Mouse (Mus musculus) mature B cell (primary cell): ENCODE data around the gene Pde6b.

ENCODE experiments used
- in situ Hi-C: fragments of 300-500 bp; cut with MboI; formaldehyde crosslinking; loops from 2 replicates; pipeline ENCODE4 v1.14.3; 2019

Pde6b gene

GRCm38 (mm10) chr5:108388201-108388600 lies at the start of gene Pde6b:
Gene Pde6b, plus strand, starts transcription at chr5:108388391.
- in situ Hi-C loops = no loop called here

- in situ Hi-C loops = no loop called here
These were observed 44.5 kb upstream of the Pde6b start for GRCm38 (mm10) chr5:108343680-108344170.

- in situ Hi-C loops = no loop called here
These were observed 42.7 kb upstream of the Pde6b start for GRCm38 (mm10) chr5:108345313-108346071.

- in situ Hi-C loops = no loop called here
These were observed 40.3 kb upstream of the Pde6b start for GRCm38 (mm10) chr5:108347843-108348242.

- in situ Hi-C loops = no loop called here
These were observed 38.6 kb upstream of the Pde6b start for GRCm38 (mm10) chr5:108349511-108350148.

- in situ Hi-C loops = no loop called here
These were observed 34.1 kb upstream of the Pde6b start for GRCm38 (mm10) chr5:108354056-108354455.

- in situ Hi-C loops = no loop called here
These were observed 30.3 kb upstream of the Pde6b start for GRCm38 (mm10) chr5:108357862-108358261.

GRCm38 (mm10) chr5:108359491-108359890 lies 28.7 kb upstream of the Pde6b start:
- in situ Hi-C loops = no loop called here

- in situ Hi-C loops = no loop called here
These were observed 28.0 kb upstream of the Pde6b start for GRCm38 (mm10) chr5:108360211-108360610.

- in situ Hi-C loops = no loop called here
These were observed 25.9 kb upstream of the Pde6b start for GRCm38 (mm10) chr5:108362330-108362729.

GRCm38 (mm10) chr5:108366328-108366983 lies 21.7 kb upstream of the Pde6b start:
- in situ Hi-C loops = no loop called here

GRCm38 (mm10) chr5:108366984-108367841 lies 21.0 kb upstream of the Pde6b start:
- in situ Hi-C loops = no loop called here

- in situ Hi-C loops = no loop called here
These were observed 20.3 kb upstream of the Pde6b start, which contains the start of gene Gm42517 for GRCm38 (mm10) chr5:108367871-108368332. Gene Gm42517, minus strand, starts transcription at chr5:108367922.

- in situ Hi-C loops = no loop called here
These were observed 19.7 kb upstream of the Pde6b start for GRCm38 (mm10) chr5:108368446-108368845.

GRCm38 (mm10) chr5:108368851-108369621 lies 19.2 kb upstream of the Pde6b start:
- in situ Hi-C loops = no loop called here

GRCm38 (mm10) chr5:108369964-108370363 lies 18.2 kb upstream of the Pde6b start:
- in situ Hi-C loops = no loop called here

- in situ Hi-C loops = no loop called here
These were observed 14.1 kb upstream of the Pde6b start for GRCm38 (mm10) chr5:108374079-108374478.

- in situ Hi-C loops = no loop called here
These were observed 12.1 kb upstream of the Pde6b start for GRCm38 (mm10) chr5:108376059-108376458.

- in situ Hi-C loops = no loop called here
These were observed 9.8 kb upstream of the Pde6b start for GRCm38 (mm10) chr5:108378346-108378745.

- in situ Hi-C loops = no loop called here
These were observed 2.6 kb upstream of the Pde6b start for GRCm38 (mm10) chr5:108385632-108386031.

GRCm38 (mm10) chr5:108386449-108386848 lies 1.7 kb upstream of the Pde6b start:
- in situ Hi-C loops = no loop called here
